Mouse (Mus musculus) midbrain, embryonic 11.5 days (tissue): ENCODE data around the gene Fbll1. TPM values are rescaled to one million over a fixed set of nuclear protein-coding genes. Genes with fewer than 3 reads are reported as not detected.
A peak's percentile ranks its signal among the peaks of the same experiment; 100 is the strongest.
"Not testable (repeated sequence)": the region's sequence is repeated elsewhere in the genome, so short reads cannot be mapped to it uniquely, and the experiment has no call there.

Experiments used
- ATAC-seq: fragments of 200-750 bp; cut with Nextera tagmentation; 2 replicates; pipeline ENCODE4 v1.8.0; 2017; ENCODE audit warnings: moderate TSS enrichment, moderate library complexity; ENCODE audit not compliant: low FRiP score
- DNase-seq: peaks from one replicate; pipeline ENCODE4 v3.0.0; 2015; ENCODE audit warnings: low spot score; ENCODE audit errors: missing footprints
- H3K27ac ChIP-seq: fragments of 300-500 bp; sonication (generic); 2 replicates; pipeline ENCODE4 v1.5.1; 2014; ENCODE audit warnings: low read depth, low read length
- H3K27me3 ChIP-seq: fragments of 300-500 bp; sonication (generic); 2 replicates; pipeline ENCODE4 v1.6.1; 2014; ENCODE audit warnings: mild to moderate bottlenecking, low read length, moderate library complexity, mixed read lengths; ENCODE audit not compliant: control insufficient read depth, insufficient read depth
- H3K36me3 ChIP-seq: fragments of 300-500 bp; sonication (generic); 2 replicates; pipeline ENCODE4 v1.6.1; 2014; ENCODE audit warnings: mild to moderate bottlenecking, low read length, moderate library complexity, mixed read lengths; ENCODE audit not compliant: control insufficient read depth, insufficient read depth
- H3K4me1 ChIP-seq: fragments of 300-500 bp; sonication (generic); 2 replicates; pipeline ENCODE4 v1.6.1; 2014; ENCODE audit warnings: low read length; ENCODE audit not compliant: control insufficient read depth, insufficient read depth
- H3K4me2 ChIP-seq: fragments of 300-500 bp; sonication (generic); 2 replicates; pipeline ENCODE4 v1.6.1; 2014; ENCODE audit warnings: mild to moderate bottlenecking, moderate library complexity
- H3K4me3 ChIP-seq: fragments of 300-500 bp; sonication (generic); 2 replicates; pipeline ENCODE4 v1.5.1; 2014; ENCODE audit warnings: low read depth, low read length
- H3K9ac ChIP-seq: fragments of 300-500 bp; sonication (generic); 2 replicates; pipeline ENCODE4 v1.6.1; 2014; ENCODE audit warnings: low read length
- H3K9me3 ChIP-seq: fragments of 300-500 bp; sonication (generic); 2 replicates; pipeline ENCODE4 v1.6.1; 2016; ENCODE audit warnings: low read length; ENCODE audit not compliant: control insufficient read depth
- WGBS: fragments of 180-500 bp; shearing (Covaris S2); extraction: QIAGEN DNeasy Blood & Tissue Kit; methylation state at CpG from one replicate; pipeline ENCODE4 v1.1.7; 2014; 5-methylcytosine and 5-hydroxymethylcytosine counted together
- polyA plus RNA-seq: library from polyadenylated mRNA; unstranded; fragments of >200 nt; fragmentation: Nextera tagmentation; extraction: Ambion mirVana; gene quantifications from 2 replicates; pipeline ENCODE4 v1.2.1, GENCODE M21; 2014

The Fbll1 gene
- polyA plus RNA-seq = 2.6 and 3.8 TPM in 2 replicates

- Histone ChIP-seq H3K4me2 (peak within 1 kb of the TSS; percentile 86), H3K27me3 (peaks cover 32% of the 10 kb centered on the region), H3K4me3 (peak within 1 kb of the TSS; percentile 65), H3K4me1 (peaks cover 5% of the 10 kb centered on the region), H3K9ac (peak within 1 kb of the TSS; percentile 61), H3K9me3 (no peaks in the 10 kb centered on the region), H3K27ac (no peak within 1 kb of the TSS; the same call in 1 of the 2 replicates), H3K36me3 (no peaks in the 10 kb centered on the region)
- ATAC-seq = peak; percentile 47
- WGBS = 10% methylated on average over 11 of the region's 11 CpGs
- peak; percentile 94 for DNase-seq
Measured at GRCm38 (mm10) chr11:35798874-35799273, at the start of gene Fbll1. Gene Fbll1 (minus strand): TSS chr11:35798884.

GRCm38 (mm10) chr11:35844299-35844698 lies 45.6 kb upstream of the Fbll1 start:
- Histone ChIP-seq H3K4me3 (no peak overlapping the region), H3K36me3 (0 out of 2 replicates have a peak, but pooled peaks cover 2% of the 10 kb centered on the region), H3K27ac (no peak overlapping the region), H3K27me3 (no peaks in the 10 kb centered on the region), H3K9ac (no peak overlapping the region), H3K9me3 (no peaks in the 10 kb centered on the region), H3K4me1 (no peaks in the 10 kb centered on the region), H3K4me2 (no peak overlapping the region)
- ATAC-seq (no peak), DNase-seq (no peak)
- 94% methylated on average over 9 of the region's 9 CpGs for WGBS

GRCm38 (mm10) chr11:35842560-35842959 lies 43.9 kb upstream of the Fbll1 start:
- not testable (repeated sequence) for H3K4me3 ChIP-seq, H3K27ac ChIP-seq, H3K4me1 ChIP-seq, H3K36me3 ChIP-seq, ATAC-seq, H3K9me3 ChIP-seq, H3K9ac ChIP-seq, H3K4me2 ChIP-seq, H3K27me3 ChIP-seq, DNase-seq
- 86% methylated on average over 4 of the region's 4 CpGs for WGBS

DNA sequence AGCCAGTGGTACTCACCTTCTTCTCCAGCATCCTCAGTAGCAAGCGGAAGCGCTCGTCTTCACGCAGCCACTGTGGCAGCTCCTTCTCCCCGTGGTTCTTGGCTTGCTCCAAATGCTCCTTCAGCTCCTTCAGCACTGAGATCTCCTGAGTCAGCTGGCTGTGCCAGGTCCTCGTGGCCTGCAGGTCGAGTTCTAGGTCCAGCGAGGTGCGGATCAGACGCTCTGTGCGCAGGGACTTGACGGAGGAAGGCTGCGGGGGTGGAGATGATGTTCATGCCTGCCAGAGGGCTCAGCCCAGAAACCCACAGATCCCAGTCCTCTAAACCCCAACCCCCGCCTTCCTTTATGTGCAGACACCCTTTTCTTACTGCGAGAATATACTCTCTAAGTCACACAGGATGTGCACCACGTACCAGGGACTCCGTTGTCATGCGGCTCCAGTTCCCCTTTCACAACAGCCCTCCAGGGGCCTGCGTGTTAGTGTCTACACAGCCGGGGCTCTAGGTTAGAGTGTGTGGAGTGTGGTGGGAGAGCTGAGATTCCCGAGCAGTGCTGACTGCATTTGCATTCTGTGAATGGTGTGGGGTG lies 43.1 kb upstream of the Fbll1 start:
- H3K27ac ChIP-seq = no peak overlapping the region
- H3K9me3 ChIP-seq = no peaks in the 10 kb centered on the region
- 85% methylated on average over 21 of the region's 21 CpGs for WGBS
- no peak overlapping the region for H3K4me2 ChIP-seq
- H3K9ac ChIP-seq = no peak overlapping the region
- H3K4me1 ChIP-seq = no peaks in the 10 kb centered on the region
- DNase-seq (no peak), ATAC-seq (no peak)
- no peaks in the 10 kb centered on the region for H3K27me3 ChIP-seq
- H3K4me3 ChIP-seq = no peak overlapping the region
- 0 out of 2 replicates have a peak, but pooled peaks cover 2% of the 10 kb centered on the region for H3K36me3 ChIP-seq

GRCm38 (mm10) chr11:35840806-35841205 lies 42.1 kb upstream of the Fbll1 start:
- not testable (repeated sequence) for DNase-seq, H3K4me1 ChIP-seq, ATAC-seq, H3K27me3 ChIP-seq, H3K36me3 ChIP-seq, H3K9ac ChIP-seq, H3K4me3 ChIP-seq, H3K4me2 ChIP-seq, H3K27ac ChIP-seq, H3K9me3 ChIP-seq
- 93% methylated on average over 4 of the region's 4 CpGs for WGBS

DNA sequence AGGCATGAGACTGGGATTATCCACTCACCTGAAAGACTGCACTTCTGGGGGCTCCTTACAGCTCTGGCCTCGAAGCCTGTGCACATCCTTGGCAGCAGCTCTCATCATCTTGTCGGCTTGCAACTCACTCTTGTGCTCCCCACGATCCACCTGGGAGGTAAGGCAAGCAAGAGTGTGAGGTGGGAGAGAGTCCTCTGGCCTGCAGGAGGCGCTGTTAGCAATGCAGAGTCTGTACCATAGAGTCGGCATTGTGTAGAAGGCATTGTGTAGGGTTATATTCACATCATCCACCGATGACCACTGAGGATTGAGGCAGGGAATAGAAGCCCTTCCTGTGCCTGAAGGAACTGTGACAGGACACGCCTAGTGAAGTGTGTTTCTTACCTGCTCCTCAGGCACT lies 41.6 kb upstream of the Fbll1 start:
- H3K27me3 ChIP-seq = no peaks in the 10 kb centered on the region
- no peak overlapping the region for H3K27ac ChIP-seq
- no peak for DNase-seq
- no peaks in the 10 kb centered on the region for H3K4me1 ChIP-seq
- WGBS = 85% methylated on average over 7 of the region's 7 CpGs
- H3K4me3 ChIP-seq = no peak overlapping the region
- no peaks in the 10 kb centered on the region for H3K9me3 ChIP-seq
- 0 out of 2 replicates have a peak, but pooled peaks cover 2% of the 10 kb centered on the region for H3K36me3 ChIP-seq
- H3K4me2 ChIP-seq = no peak overlapping the region
- no peak overlapping the region for H3K9ac ChIP-seq
- no peak for ATAC-seq

GRCm38 (mm10) chr11:35838345-35839338 lies 40.0 kb upstream of the Fbll1 start:
- H3K4me3 ChIP-seq = peak overlapping the region; percentile 20; the same call in 1 of the 2 replicates
- H3K9me3 ChIP-seq = no peaks in the 10 kb centered on the region
- H3K36me3 ChIP-seq = 0 out of 2 replicates have a peak, but pooled peaks cover 2% of the 10 kb centered on the region
- ATAC-seq (peak; percentile 85), DNase-seq (peak; percentile 96)
- H3K4me1 ChIP-seq = peaks cover 2% of the 10 kb centered on the region
- H3K9ac ChIP-seq = peak overlapping the region; percentile 54
- no peak overlapping the region for H3K27ac ChIP-seq
- WGBS = 27% methylated on average over 28 of the region's 28 CpGs
- peak overlapping the region; percentile 52 for H3K4me2 ChIP-seq
- H3K27me3 ChIP-seq = no peaks in the 10 kb centered on the region

DNA sequence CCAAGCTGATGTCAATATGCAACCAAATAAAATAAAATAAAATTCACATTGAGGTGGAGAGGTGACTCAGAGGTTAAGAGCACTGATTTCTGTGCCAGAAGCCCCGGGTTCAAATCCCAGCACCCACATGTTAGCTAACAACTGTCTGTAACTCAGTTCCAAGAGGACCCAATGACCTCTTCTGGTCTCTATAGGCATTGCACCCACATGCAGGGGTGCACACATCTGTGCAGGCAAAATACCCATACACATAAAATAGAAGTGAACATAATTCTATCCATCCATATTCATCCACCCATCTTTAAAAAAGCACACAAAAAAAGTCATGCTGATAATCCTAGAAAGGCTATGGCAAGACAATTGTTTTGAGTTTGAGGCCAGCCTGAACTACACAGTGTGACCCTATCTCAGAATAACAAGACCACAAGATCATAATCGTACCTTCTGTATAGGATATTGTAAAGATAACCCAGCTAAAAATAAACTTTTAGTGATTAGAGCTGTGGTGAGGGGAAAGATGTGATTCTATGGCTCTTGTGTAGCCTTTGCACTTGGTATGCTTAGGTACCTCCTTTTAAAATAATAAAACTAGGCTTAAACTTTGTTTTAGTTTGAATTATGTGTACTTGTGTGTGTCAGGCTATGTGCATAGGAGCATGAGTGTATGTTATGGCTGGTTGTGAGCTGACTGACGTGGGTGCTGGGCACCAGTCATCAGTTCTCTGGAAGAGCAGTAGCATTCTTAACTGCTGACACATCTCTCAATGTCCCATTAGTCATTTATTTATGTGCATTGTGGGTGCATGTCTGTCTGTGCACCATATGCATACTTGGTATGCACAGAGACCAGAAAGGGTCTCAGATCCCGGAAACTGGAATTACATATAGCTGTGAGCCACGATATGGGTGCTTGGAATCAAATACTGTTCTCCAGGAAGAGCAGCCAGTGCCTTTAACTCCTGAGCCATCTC lies 38.8 kb upstream of the Fbll1 start:
- Histone ChIP-seq H3K9me3 (no peaks in the 10 kb centered on the region), H3K36me3 (no peaks in the 10 kb centered on the region), H3K27ac (no peak overlapping the region), H3K4me1 (peaks cover 7% of the 10 kb centered on the region), H3K4me3 (no peak overlapping the region), H3K4me2 (no peak overlapping the region), H3K27me3 (no peaks in the 10 kb centered on the region), H3K9ac (no peak overlapping the region)
- 83% methylated on average over 5 of the region's 5 CpGs for WGBS
- DNase-seq (no peak), ATAC-seq (no peak)
